Mouse (Mus musculus) stomach, postnatal 0 days (tissue): ENCODE measurements at regions not wholly inside any gene's neighbourhood (a gene's known extent, or its start where the extent isn't known, plus 50 kb on each side); places are given as distances from the start of the nearest gene placed in this dataset.

Experiments used
- CTCF ChIP-seq: IDR thresholded peaks from 2 replicates; pipeline ENCODE4 v1.5.1; 2016; ENCODE audit warnings: antibody characterized with exemption, low read depth, mild to moderate bottlenecking, moderate library complexity
- EP300 ChIP-seq: optimal IDR thresholded peaks from 2 replicates; pipeline ENCODE3; 2016; ENCODE audit warnings: antibody characterized with exemption

- TF ChIP-seq EP300 (no peak), CTCF (no peak)
Observed at GRCm38 (mm10) chr1:193668841-193669240, 298.7 kb upstream of the Camk1g start.
